Mouse (Mus musculus) duodenum, adult 2 months (tissue): ENCODE results near the gene Spg21. TPM values are rescaled to one million over a fixed set of nuclear protein-coding genes. Genes with fewer than 3 reads are reported as not detected.

ENCODE experiments used
- polyA plus RNA-seq: library from polyadenylated mRNA; depleted of rRNA; stranded (reverse); fragments of >200 nt; gene quantifications from 2 replicates; pipeline ENCODE4 v1.2.3, GENCODE M21; 2012; ENCODE audit warnings: low replicate concordance; rRNA removed

The Spg21 gene
- polyA plus RNA-seq, result 7.1 and 9.0 TPM in 2 replicates

DNA sequence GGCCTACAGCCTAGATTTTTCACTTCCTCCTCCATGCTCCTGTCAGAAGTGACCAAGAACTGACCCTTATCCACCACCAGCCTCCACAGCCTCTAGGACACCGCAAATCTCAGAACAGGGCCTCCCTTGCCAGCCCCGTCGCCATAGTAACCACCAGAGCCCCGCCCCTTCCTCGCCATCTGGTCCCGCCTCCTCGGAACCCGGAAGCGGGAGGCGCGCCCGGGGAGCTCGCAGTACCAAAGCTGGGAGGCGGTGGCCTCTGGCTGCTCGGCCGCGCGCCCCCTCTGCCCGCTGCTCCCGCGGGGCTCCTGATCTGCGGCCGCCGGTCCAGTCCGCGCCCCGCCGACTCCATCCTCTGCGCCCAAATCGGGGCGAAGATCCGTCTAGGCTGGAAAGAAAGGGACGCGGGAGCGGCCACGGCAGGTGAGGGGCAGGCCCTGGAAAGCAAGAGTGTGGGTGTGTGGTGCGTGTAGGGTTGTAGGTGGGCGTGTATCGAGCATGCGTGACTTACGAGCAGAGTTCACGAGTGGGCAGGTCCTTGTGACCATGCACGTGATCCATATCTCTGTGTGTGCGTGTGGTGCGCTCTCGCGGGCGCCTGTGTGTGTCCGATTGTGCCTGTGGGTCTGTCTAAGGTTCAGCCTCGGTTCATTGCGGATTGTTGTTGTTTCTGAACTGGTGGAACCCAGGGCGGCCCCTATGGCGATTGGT lies at the start of gene Spg21:
TSS of gene Spg21 (plus strand) at position 216 of the 711 bp plus-strand sequence.

DNA sequence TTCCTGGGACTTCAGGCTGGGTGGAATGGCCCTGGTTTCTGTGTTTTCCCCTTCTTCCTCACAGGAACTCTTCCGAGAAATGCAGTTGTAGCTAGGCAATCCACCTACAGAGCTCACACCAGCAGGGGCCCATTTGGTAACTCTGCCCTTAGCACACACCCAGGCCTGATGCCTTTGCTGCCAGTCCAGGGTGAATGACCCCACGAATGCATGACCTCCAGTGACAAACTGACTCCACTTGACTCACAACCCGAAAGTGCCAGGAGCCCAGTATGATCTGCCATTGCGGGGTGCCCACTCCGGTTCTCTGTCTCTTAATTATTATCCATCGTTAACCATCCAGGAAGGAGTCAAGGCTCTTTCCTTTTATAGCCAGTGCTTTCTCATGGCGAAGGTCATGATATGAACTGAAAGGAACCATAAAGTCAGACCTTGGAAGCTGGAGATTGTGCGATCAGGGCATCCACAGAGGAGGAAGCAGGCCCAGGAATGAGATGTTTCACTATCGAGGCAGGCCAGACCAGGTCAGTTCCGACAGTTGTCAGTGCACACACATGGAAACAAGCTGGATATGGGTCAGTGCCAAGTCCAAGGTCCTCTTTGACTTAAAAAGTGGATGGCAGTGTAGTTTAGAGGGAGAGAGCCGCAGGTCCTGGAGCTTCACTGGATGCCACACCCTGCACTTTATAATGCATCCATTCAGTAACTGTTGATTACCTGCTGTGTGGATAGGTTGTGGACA lies 37.8 kb upstream of the Spg21 start, which contains the start of gene Slc51b:
TSS of gene Slc51b (minus strand) at position 196 of the 742 bp plus-strand sequence.

DNA sequence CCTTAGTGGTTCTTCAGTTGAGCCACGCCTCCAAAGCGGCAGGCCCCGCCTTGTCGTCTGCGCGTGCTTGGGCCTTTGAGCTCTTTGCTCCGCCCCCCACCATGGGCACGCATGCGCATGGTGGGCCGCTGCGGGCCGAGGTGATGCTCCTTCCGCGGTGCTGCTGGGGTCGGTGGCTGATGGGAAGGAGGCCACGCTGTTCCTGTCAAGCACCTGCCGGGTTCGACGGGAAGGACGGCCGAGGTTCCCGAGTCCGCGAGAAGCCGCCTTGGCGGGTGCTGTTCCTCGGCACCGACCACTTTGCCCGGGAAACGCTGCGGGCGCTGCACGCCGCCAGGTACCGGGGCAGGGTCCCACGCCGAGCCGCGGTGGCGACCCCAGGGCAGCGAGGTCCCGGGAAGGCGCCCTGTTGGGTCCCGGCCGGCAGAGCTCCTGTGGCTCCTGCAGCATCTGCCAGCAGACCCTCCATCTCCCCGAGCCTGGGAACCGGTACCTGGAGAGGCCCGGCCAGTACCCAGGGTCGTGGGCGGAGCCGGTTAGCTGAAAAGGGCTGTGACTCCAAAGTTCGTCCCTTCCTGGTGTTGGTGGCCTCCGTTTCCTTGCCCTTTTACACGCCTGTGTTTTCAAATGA lies 25.0 kb upstream of the Spg21 start, which contains the start of gene Mtfmt:
TSS of gene Mtfmt (plus strand) at position 112 of the 631 bp plus-strand sequence.

DNA sequence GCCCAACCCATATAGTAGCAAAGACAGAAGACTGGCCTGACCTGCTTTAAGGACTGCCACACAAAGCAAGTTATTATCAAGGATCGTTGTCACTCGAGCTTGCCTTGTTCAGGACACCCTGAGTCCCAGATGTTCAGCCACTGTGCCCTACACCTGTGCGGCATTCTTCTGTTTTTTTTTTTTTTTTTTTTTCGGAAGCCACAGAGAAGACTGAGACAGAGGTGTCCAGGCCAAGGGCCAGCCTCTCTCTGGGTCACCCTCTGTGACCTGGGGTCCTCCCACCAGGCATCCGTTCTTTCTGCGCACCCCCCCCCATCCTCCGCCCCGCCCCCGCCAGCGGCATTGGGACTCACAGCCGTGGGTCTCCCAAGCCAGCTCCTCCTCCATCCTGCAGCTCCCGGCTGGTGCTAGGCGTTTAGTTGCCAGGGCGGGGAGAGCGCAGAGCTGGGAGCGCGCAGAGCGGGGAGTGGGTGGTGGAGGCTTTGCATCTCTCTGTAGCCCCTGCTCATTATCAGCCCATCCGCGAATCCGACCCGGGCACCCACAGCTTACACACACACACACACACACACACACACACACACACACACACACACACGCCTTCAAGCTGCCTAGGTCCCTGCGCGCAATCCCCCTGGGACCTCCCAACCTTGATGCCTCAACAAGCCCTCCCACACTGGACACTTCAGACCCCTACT lies 59.2 kb downstream of the Spg21 start, which contains the start of gene Ankdd1a:
TSS of gene Ankdd1a (minus strand) at position 387 of the 698 bp plus-strand sequence.

Other genes starting within 250 kb of the Spg21 start
- gene Cilp, start 195.8 kb upstream of the Spg21 start, polyA plus RNA-seq, result 0.36 and 1.6 TPM in 2 replicates
- 5.8 and 10.1 TPM in 2 replicates for gene Clpx, start 166.7 kb upstream of the Spg21 start, polyA plus RNA-seq
- 11.4 and 20.3 TPM in 2 replicates for gene Pdcd7, start 114.8 kb upstream of the Spg21 start, polyA plus RNA-seq
- 0.72 and 0.77 TPM in 2 replicates for gene Ubap1l, start 99.9 kb upstream of the Spg21 start, polyA plus RNA-seq
- gene Kbtbd13, start 69.3 kb upstream of the Spg21 start, polyA plus RNA-seq, result 0.53 and 0.77 TPM in 2 replicates
- gene Rasl12, start 62.4 kb upstream of the Spg21 start, polyA plus RNA-seq, result 1.3 and 2.5 TPM in 2 replicates
- 2.1 and 4.2 TPM in 2 replicates for gene Slc51b, start 38.0 kb upstream of the Spg21 start, polyA plus RNA-seq
- gene Mtfmt, start 25.2 kb upstream of the Spg21 start, polyA plus RNA-seq, result 2.8 and 5.3 TPM in 2 replicates
- gene Ankdd1a, start 59.2 kb downstream of the Spg21 start, polyA plus RNA-seq, result not detected in 2 replicates
- 9.5 and 12.6 TPM in 2 replicates for gene Plekho2, start 119.1 kb downstream of the Spg21 start, polyA plus RNA-seq
- 2.1 and 3.0 TPM in 2 replicates for gene Pif1, start 126.2 kb downstream of the Spg21 start, polyA plus RNA-seq
- gene Rbpms2, start 168.7 kb downstream of the Spg21 start, polyA plus RNA-seq, result 24.6 and 30.1 TPM in 2 replicates
- 50.3 and 55.4 TPM in 2 replicates for gene Oaz2, start 207.1 kb downstream of the Spg21 start, polyA plus RNA-seq